Mouse (Mus musculus) intestine, postnatal 0 days (tissue): Measurements from ENCODE around the gene Spryd3. TPM values are rescaled to one million over a fixed set of nuclear protein-coding genes. Genes with fewer than 3 reads are reported as not detected.

Experiments used
- ATAC-seq: fragments of 200-750 bp; cut with Nextera tagmentation; 2 replicates; pipeline ENCODE4 v1.8.0; 2017; ENCODE audit warnings: mild to moderate bottlenecking, moderate TSS enrichment, moderate library complexity
- H3K27ac ChIP-seq: fragments of 300-500 bp; sonication (generic); 2 replicates; pipeline ENCODE4 v1.5.1; 2014; ENCODE audit warnings: mild to moderate bottlenecking, low read depth, low read length, moderate library complexity
- H3K27me3 ChIP-seq: fragments of 300-500 bp; sonication (generic); replicated peaks from 2 replicates; pipeline ENCODE4 v1.6.1; 2014; ENCODE audit warnings: low read length, mixed read lengths; ENCODE audit not compliant: control insufficient read depth, insufficient read depth
- H3K36me3 ChIP-seq: fragments of 300-500 bp; sonication (generic); 2 replicates; pipeline ENCODE4 v1.6.1; 2014; ENCODE audit warnings: mild to moderate bottlenecking, moderate library complexity; ENCODE audit not compliant: control insufficient read depth, insufficient read depth
- H3K4me1 ChIP-seq: fragments of 300-500 bp; sonication (generic); replicated peaks from 2 replicates; pipeline ENCODE4 v1.6.1; 2014; ENCODE audit warnings: antibody characterized with exemption, low read length, mixed read lengths; ENCODE audit not compliant: control insufficient read depth, insufficient read depth
- H3K4me2 ChIP-seq: fragments of 300-500 bp; sonication (generic); replicated peaks from 2 replicates; pipeline ENCODE4 v1.6.1; 2014; ENCODE audit warnings: low read depth, mild to moderate bottlenecking, moderate library complexity
- H3K4me3 ChIP-seq: fragments of 300-500 bp; sonication (generic); 2 replicates; pipeline ENCODE4 v1.5.1; 2014; ENCODE audit warnings: low read depth, low read length
- H3K9ac ChIP-seq: fragments of 300-500 bp; sonication (generic); 2 replicates; pipeline ENCODE4 v1.6.1; 2014; ENCODE audit warnings: mild to moderate bottlenecking, low read depth, low read length
- H3K9me3 ChIP-seq: fragments of 300-500 bp; sonication (generic); 2 replicates; pipeline ENCODE4 v1.6.1; 2016; ENCODE audit warnings: mixed run types; ENCODE audit not compliant: control insufficient read depth
- CTCF ChIP-seq: sonication (generic); IDR thresholded peaks from 2 replicates; pipeline ENCODE4 v1.5.1; 2016; ENCODE audit warnings: low read depth, mild to moderate bottlenecking, control low read depth, antibody characterized with exemption, moderate library complexity
- WGBS: fragments of 180-500 bp; shearing (Covaris S2); extraction: QIAGEN DNeasy Blood & Tissue Kit; methylation state at CpG from one replicate; pipeline ENCODE4 v1.1.7; 2014; 5-methylcytosine and 5-hydroxymethylcytosine counted together
- polyA plus RNA-seq: library from polyadenylated mRNA; unstranded; fragments of >200 nt; fragmentation: Nextera tagmentation; extraction: Ambion mirVana; gene quantifications from 2 replicates; pipeline ENCODE4 v1.2.1, GENCODE M21; 2015

Spryd3 gene
- polyA plus RNA-seq, 1 experiment from 2014 or later: 26.3 TPM

- Histone ChIP-seq H3K27ac (peak overlapping the region; percentile 88), H3K4me3 (no peak overlapping the region), H3K9ac (no peak overlapping the region), H3K27me3 (0 out of 2 replicates have a peak, but pooled peaks cover 2% of the 10 kb centered on the region), H3K4me2 (no peak overlapping the region), H3K4me1 (no peaks in the 10 kb centered on the region), H3K9me3 (no peaks in the 10 kb centered on the region), H3K36me3 (no peaks in the 10 kb centered on the region; the same call in 1 of the 2 replicates)
- WGBS: 52% methylated on average over 4 of the region's 4 CpGs
- ATAC-seq: no peak
- no peak for TF ChIP-seq CTCF
Observed at GRCm38 (mm10) chr15:102149561-102149960, 13.5 kb upstream of the Spryd3 start.

- TF ChIP-seq CTCF: no peak
- Histone ChIP-seq H3K27me3 (0 out of 2 replicates have a peak, but pooled peaks cover 6% of the 10 kb centered on the region), H3K9ac (no peak overlapping the region), H3K36me3 (no peaks in the 10 kb centered on the region; the same call in 1 of the 2 replicates), H3K27ac (no peak overlapping the region), H3K4me2 (no peak overlapping the region), H3K4me3 (no peak overlapping the region), H3K9me3 (no peaks in the 10 kb centered on the region), H3K4me1 (no peaks in the 10 kb centered on the region)
- no peak for ATAC-seq
- WGBS: 68% methylated on average over 16 of the region's 16 CpGs
Observed at GRCm38 (mm10) chr15:102147674-102148402, 11.8 kb upstream of the Spryd3 start.

- Histone ChIP-seq H3K27ac (no peak overlapping the region), H3K4me2 (no peak overlapping the region), H3K9ac (no peak overlapping the region), H3K4me3 (no peak overlapping the region), H3K36me3 (no peaks in the 10 kb centered on the region; the same call in 1 of the 2 replicates), H3K9me3 (no peaks in the 10 kb centered on the region), H3K4me1 (no peaks in the 10 kb centered on the region), H3K27me3 (0 out of 2 replicates have a peak, but pooled peaks cover 6% of the 10 kb centered on the region)
- peak; percentile 89 for TF ChIP-seq CTCF
- no peak for ATAC-seq
- WGBS: 3% methylated on average over 1 of the region's 1 CpGs
Observed at GRCm38 (mm10) chr15:102146882-102147281, 10.8 kb upstream of the Spryd3 start.

- Histone ChIP-seq H3K27ac (no peak overlapping the region), H3K4me1 (no peaks in the 10 kb centered on the region), H3K4me3 (no peak overlapping the region), H3K36me3 (no peaks in the 10 kb centered on the region; the same call in 1 of the 2 replicates), H3K4me2 (no peak overlapping the region), H3K9ac (no peak overlapping the region), H3K27me3 (0 out of 2 replicates have a peak, but pooled peaks cover 6% of the 10 kb centered on the region), H3K9me3 (no peaks in the 10 kb centered on the region)
- no peak for ATAC-seq
- WGBS: 84% methylated on average over 5 of the region's 5 CpGs
- TF ChIP-seq CTCF: no peak
Observed at GRCm38 (mm10) chr15:102146089-102146488, 10.1 kb upstream of the Spryd3 start.

- Histone ChIP-seq H3K4me2 (no peak overlapping the region), H3K27ac (no peak overlapping the region), H3K36me3 (no peaks in the 10 kb centered on the region; the same call in 1 of the 2 replicates), H3K27me3 (0 out of 2 replicates have a peak, but pooled peaks cover 6% of the 10 kb centered on the region), H3K9me3 (no peaks in the 10 kb centered on the region), H3K4me1 (no peaks in the 10 kb centered on the region), H3K9ac (no peak overlapping the region), H3K4me3 (no peak overlapping the region)
- no peak for ATAC-seq
- TF ChIP-seq CTCF: no peak
- WGBS: 82% methylated on average over 10 of the region's 10 CpGs
Observed at GRCm38 (mm10) chr15:102145330-102145729, 9.3 kb upstream of the Spryd3 start.

- H3K36me3 ChIP-seq: no peaks in the 10 kb centered on the region; the same call in 1 of the 2 replicates
- no peak for TF ChIP-seq CTCF
- 26% methylated on average over 19 of the region's 19 CpGs for WGBS
- H3K9ac ChIP-seq: no peak overlapping the region
- H3K27ac ChIP-seq: no peak overlapping the region
- peak overlapping the region; percentile 28 for H3K4me2 ChIP-seq
- no peak overlapping the region for H3K4me3 ChIP-seq
- H3K27me3 ChIP-seq: 0 out of 2 replicates have a peak, but pooled peaks cover 6% of the 10 kb centered on the region
- H3K4me1 ChIP-seq: no peaks in the 10 kb centered on the region
- no peaks in the 10 kb centered on the region for H3K9me3 ChIP-seq
- no peak for ATAC-seq
Observed at GRCm38 (mm10) chr15:102144726-102145125, 8.7 kb upstream of the Spryd3 start.
